Mouse (Mus musculus): ENCODE results near the gene Ksr2.

DNA sequence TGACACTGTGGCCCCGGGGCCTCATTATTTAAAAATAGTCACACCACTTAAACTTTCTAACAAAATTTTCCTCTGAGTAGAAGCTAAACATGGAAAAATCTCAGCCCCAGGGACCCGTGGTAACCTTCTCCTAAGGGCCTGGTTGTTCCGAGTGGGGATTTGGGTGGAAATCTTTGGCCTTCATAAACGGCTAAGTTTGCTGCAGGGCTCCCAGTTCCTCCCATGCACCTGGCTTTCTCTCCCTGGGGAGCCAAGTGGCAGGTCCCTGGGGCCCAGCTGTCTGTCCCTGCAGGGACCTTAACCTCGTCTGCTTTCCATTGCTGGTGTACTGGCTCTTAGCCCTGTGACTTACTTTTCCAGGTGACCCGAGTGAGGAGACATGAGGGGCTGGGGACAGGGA lies 74.4 kb downstream of the Ksr2 start:
- no peak for TF ChIP-seq POLR2A (IDR thresholded peaks at IDR 0.05; ENCODE audit: extremely low read depth, insufficient read depth, low read length)
- no peak for TF ChIP-seq CTCF (IDR thresholded peaks at IDR 0.05; ENCODE audit: low read depth, low read length)

Measured in liver, adult 2 months (tissue).